Mouse (Mus musculus): ENCODE results near the gene Tbcd. TPM values are rescaled to one million over a fixed set of nuclear protein-coding genes. Genes with fewer than 3 reads are reported as not detected.

The Tbcd gene
- polyA plus RNA-seq, 1 experiment, result 111 TPM

DNA sequence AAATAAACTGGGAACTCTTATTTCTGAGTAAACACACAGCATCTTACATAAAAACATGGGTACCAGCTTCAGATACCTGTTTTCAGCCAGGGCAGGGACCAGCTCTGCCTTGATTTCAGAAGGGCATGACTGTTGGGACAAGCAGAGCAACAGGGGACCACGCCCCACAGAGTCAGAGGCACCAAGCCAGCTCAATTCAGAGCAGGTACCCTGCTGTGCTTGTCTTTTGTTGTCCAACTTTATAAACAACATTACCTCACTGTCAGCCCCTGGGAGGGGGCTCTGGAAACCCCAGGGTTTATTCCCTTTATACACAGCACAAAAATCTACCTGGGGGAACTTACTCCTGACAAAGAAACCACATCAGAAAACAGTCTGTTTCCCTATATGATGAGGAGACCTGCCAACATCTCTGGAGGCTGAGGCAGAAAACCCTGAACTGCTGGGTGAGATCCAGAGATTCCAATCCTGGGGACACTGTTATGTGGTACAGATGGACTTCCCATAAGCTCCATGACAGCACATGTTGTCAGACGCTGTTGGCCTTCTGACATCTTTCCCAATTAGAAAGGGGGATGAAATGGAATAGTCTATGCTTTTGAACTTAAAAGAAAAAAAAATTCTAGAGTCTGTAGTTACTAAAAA lies 189.9 kb downstream of the Tbcd start:
- no peak overlapping the region for H3K4me3 ChIP-seq
- TF ChIP-seq POLR2AphosphoS2 (IDR thresholded peaks at IDR 0.05; ENCODE audit: insufficient read length, low read depth), result no peak
- TF ChIP-seq E2F4 (IDR thresholded peaks at IDR 0.05; ENCODE audit: insufficient read depth), result no peak
- no peak for TF ChIP-seq TCF12 (IDR thresholded peaks at IDR 0.05; ENCODE audit: insufficient read depth, poor library complexity, severe bottlenecking)
- no peak for TF ChIP-seq POLR2A (IDR thresholded peaks at IDR 0.05; ENCODE audit: insufficient read length, low read depth)
- TF ChIP-seq MYOD1 (IDR thresholded peaks at IDR 0.05; ENCODE audit: control insufficient read depth in 1 of 3, insufficient read length in 2 of 3, low read depth in 2 of 3), result no peak
- TF ChIP-seq CEBPB (IDR thresholded peaks at IDR 0.05; ENCODE audit: insufficient read depth, poor library complexity, severe bottlenecking), result no peak
- H3K4me2 ChIP-seq (ENCODE audit: low read depth), result no peak overlapping the region
- H3K27me3 ChIP-seq (ENCODE audit: control insufficient read depth, insufficient read depth, insufficient read length), result no peaks in the 10 kb centered on the region
- H3K36me3 ChIP-seq (ENCODE audit: control insufficient read depth, insufficient read depth), result peaks cover 28% of the 10 kb centered on the region
- no peak overlapping the region for H3ac ChIP-seq (ENCODE audit: control insufficient read depth, insufficient read length)
- H3K79me2 ChIP-seq (ENCODE audit: control insufficient read depth, insufficient read depth), result no peaks in the 10 kb centered on the region

DNA sequence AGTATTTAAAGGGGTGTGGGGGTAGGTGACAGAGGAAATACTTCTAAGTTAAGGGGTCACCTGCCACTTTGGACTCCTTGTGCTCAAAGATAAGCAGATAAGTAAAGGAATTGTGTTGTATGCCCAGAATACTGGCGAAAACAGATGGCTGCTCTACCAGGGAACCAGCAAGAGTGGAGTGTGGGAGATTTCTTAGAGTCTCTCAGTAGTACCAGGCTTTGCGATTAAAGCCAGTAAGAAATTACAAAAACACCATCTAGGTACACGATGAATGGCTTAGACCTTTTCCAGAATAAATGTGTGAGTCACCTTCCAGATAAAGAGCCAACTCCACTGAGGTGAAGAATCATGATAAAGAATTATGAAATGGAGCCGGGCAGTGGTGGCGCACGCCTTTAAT lies 193.6 kb downstream of the Tbcd start:
- TF ChIP-seq REST (IDR thresholded peaks at IDR 0.05; ENCODE audit: insufficient read depth, insufficient read length) (no peak), CEBPB (IDR thresholded peaks at IDR 0.05; ENCODE audit: insufficient read depth, poor library complexity, severe bottlenecking) (no peak), USF1 (IDR thresholded peaks at IDR 0.05; ENCODE audit: low read depth) (no peak), POLR2AphosphoS2 (IDR thresholded peaks at IDR 0.05; ENCODE audit: insufficient read length, low read depth) (no peak), TCF3 (IDR thresholded peaks at IDR 0.05; ENCODE audit: insufficient read length, low read depth) (no peak), POLR2A (IDR thresholded peaks at IDR 0.05; ENCODE audit: insufficient read length, low read depth) (no peak), TCF12 (IDR thresholded peaks at IDR 0.05; ENCODE audit: insufficient read depth, poor library complexity, severe bottlenecking) (no peak), MAX (IDR thresholded peaks at IDR 0.05; ENCODE audit: low read depth) (no peak), MYOG (IDR thresholded peaks at IDR 0.05; ENCODE audit: control insufficient read depth in 1 of 3, insufficient read depth in 1 of 3, insufficient read length in 2 of 3, low read depth in 2 of 3) (no peak), E2F4 (IDR thresholded peaks at IDR 0.05; ENCODE audit: insufficient read depth) (no peak), MYOD1 (IDR thresholded peaks at IDR 0.05; ENCODE audit: control insufficient read depth in 1 of 3, insufficient read length in 2 of 3, low read depth in 2 of 3) (no peak), SRF (IDR thresholded peaks at IDR 0.05; ENCODE audit: control insufficient read depth, insufficient read length, low read depth) (no peak)
- Histone ChIP-seq H3K27me3 (ENCODE audit: control insufficient read depth, insufficient read depth, insufficient read length) (no peaks in the 10 kb centered on the region), H3K4me2 (ENCODE audit: low read depth) (no peak overlapping the region)

DNA sequence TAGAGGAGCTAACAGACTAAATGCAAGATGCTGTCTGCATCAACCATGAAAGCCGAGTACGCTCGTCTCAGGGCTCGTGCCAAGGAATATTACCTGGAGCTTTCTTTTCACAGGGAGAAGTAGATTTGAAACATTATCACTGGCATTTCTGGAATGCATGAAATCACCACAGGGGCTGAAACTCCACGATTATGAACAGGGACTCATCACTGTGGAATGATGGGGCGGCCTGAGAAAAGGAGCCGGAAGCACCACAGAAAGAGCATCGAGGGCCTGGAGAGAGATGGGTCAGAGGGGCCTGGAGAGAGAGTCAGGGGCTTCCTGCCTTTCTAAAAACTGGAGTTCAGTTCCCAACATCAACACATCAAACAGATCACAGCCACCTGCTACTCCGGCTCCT lies 195.6 kb downstream of the Tbcd start:
- TF ChIP-seq POLR2AphosphoS2 (IDR thresholded peaks at IDR 0.05; ENCODE audit: insufficient read length, low read depth) (no peak), REST (IDR thresholded peaks at IDR 0.05; ENCODE audit: insufficient read depth, insufficient read length) (no peak), CEBPB (IDR thresholded peaks at IDR 0.05; ENCODE audit: insufficient read depth, poor library complexity, severe bottlenecking) (no peak), SRF (IDR thresholded peaks at IDR 0.05; ENCODE audit: control insufficient read depth, insufficient read length, low read depth) (no peak), MAX (IDR thresholded peaks at IDR 0.05; ENCODE audit: low read depth) (no peak), TCF12 (IDR thresholded peaks at IDR 0.05; ENCODE audit: insufficient read depth, poor library complexity, severe bottlenecking) (no peak), MYOG (IDR thresholded peaks at IDR 0.05; ENCODE audit: control insufficient read depth in 1 of 3, insufficient read depth in 1 of 3, insufficient read length in 2 of 3, low read depth in 2 of 3) (no peak), POLR2A (IDR thresholded peaks at IDR 0.05; ENCODE audit: insufficient read length, low read depth) (no peak), TCF3 (IDR thresholded peaks at IDR 0.05; ENCODE audit: insufficient read length, low read depth) (no peak)
- peaks cover 3% of the 10 kb centered on the region for H3K36me3 ChIP-seq (ENCODE audit: control insufficient read depth, insufficient read depth)
- H3K4me2 ChIP-seq (ENCODE audit: low read depth), result peak overlapping the region; percentile 68
- H3K4me3 ChIP-seq, result no peak overlapping the region
- no peaks in the 10 kb centered on the region for H3K79me2 ChIP-seq (ENCODE audit: control insufficient read depth, insufficient read depth)
- no peaks in the 10 kb centered on the region for H3K27me3 ChIP-seq (ENCODE audit: control insufficient read depth, insufficient read depth, insufficient read length)
- H3ac ChIP-seq (ENCODE audit: control insufficient read depth, insufficient read length), result no peak overlapping the region

More for the DNA sequence above, 193.6 kb downstream of the Tbcd start:
- no peak overlapping the region for H3K4me3 ChIP-seq
- peaks cover 6% of the 10 kb centered on the region for H3K36me3 ChIP-seq (ENCODE audit: control insufficient read depth, insufficient read depth)
- no peak overlapping the region for H3ac ChIP-seq (ENCODE audit: control insufficient read depth, insufficient read length)
- H3K79me2 ChIP-seq (ENCODE audit: control insufficient read depth, insufficient read depth), result no peaks in the 10 kb centered on the region

- peaks cover 3% of the 10 kb centered on the region for H3K36me3 ChIP-seq (ENCODE audit: control insufficient read depth, insufficient read depth)
- H3ac ChIP-seq (ENCODE audit: control insufficient read depth, insufficient read length), result no peak overlapping the region
- no peaks in the 10 kb centered on the region for H3K79me2 ChIP-seq (ENCODE audit: control insufficient read depth, insufficient read depth)
- no peak for TF ChIP-seq REST (IDR thresholded peaks at IDR 0.05; ENCODE audit: insufficient read depth, insufficient read length)
- no peak for TF ChIP-seq MYOD1 (IDR thresholded peaks at IDR 0.05; ENCODE audit: control insufficient read depth in 1 of 3, insufficient read length in 2 of 3, low read depth in 2 of 3)
- no peak for TF ChIP-seq POLR2AphosphoS2 (IDR thresholded peaks at IDR 0.05; ENCODE audit: insufficient read length, low read depth)
- no peak for TF ChIP-seq POLR2A (IDR thresholded peaks at IDR 0.05; ENCODE audit: insufficient read length, low read depth)
- TF ChIP-seq USF1 (IDR thresholded peaks at IDR 0.05; ENCODE audit: low read depth), result no peak
- no peak for TF ChIP-seq E2F4 (IDR thresholded peaks at IDR 0.05; ENCODE audit: insufficient read depth)
- TF ChIP-seq MYOG (IDR thresholded peaks at IDR 0.05; ENCODE audit: control insufficient read depth in 1 of 3, insufficient read depth in 1 of 3, insufficient read length in 2 of 3, low read depth in 2 of 3), result no peak
- no peak for TF ChIP-seq CEBPB (IDR thresholded peaks at IDR 0.05; ENCODE audit: insufficient read depth, poor library complexity, severe bottlenecking)
- TF ChIP-seq SRF (IDR thresholded peaks at IDR 0.05; ENCODE audit: control insufficient read depth, insufficient read length, low read depth), result no peak
- H3K4me2 ChIP-seq (ENCODE audit: low read depth), result no peak overlapping the region
- H3K4me3 ChIP-seq, result no peak overlapping the region
- H3K27me3 ChIP-seq (ENCODE audit: control insufficient read depth, insufficient read depth, insufficient read length), result no peaks in the 10 kb centered on the region
Observed at GRCm38 (mm10) chr11:121648166-121648565, 196.4 kb downstream of the Tbcd start.

- Histone ChIP-seq H3K36me3 (ENCODE audit: control insufficient read depth, insufficient read depth) (no peaks in the 10 kb centered on the region), H3K27me3 (ENCODE audit: control insufficient read depth, insufficient read depth, insufficient read length) (no peaks in the 10 kb centered on the region), H3K4me2 (ENCODE audit: low read depth) (no peak overlapping the region), H3K79me2 (ENCODE audit: control insufficient read depth, insufficient read depth) (no peaks in the 10 kb centered on the region), H3ac (ENCODE audit: control insufficient read depth, insufficient read length) (no peak overlapping the region), H3K4me3 (no peak overlapping the region)
- no peak for TF ChIP-seq MAX (IDR thresholded peaks at IDR 0.05; ENCODE audit: low read depth)
- TF ChIP-seq POLR2A (IDR thresholded peaks at IDR 0.05; ENCODE audit: insufficient read length, low read depth), result no peak
- no peak for TF ChIP-seq TCF12 (IDR thresholded peaks at IDR 0.05; ENCODE audit: insufficient read depth, poor library complexity, severe bottlenecking)
- no peak for TF ChIP-seq TCF3 (IDR thresholded peaks at IDR 0.05; ENCODE audit: insufficient read length, low read depth)
- TF ChIP-seq USF1 (IDR thresholded peaks at IDR 0.05; ENCODE audit: low read depth), result no peak
- TF ChIP-seq CEBPB (IDR thresholded peaks at IDR 0.05; ENCODE audit: insufficient read depth, poor library complexity, severe bottlenecking), result no peak
- no peak for TF ChIP-seq MYOD1 (IDR thresholded peaks at IDR 0.05; ENCODE audit: control insufficient read depth in 1 of 3, insufficient read length in 2 of 3, low read depth in 2 of 3)
- TF ChIP-seq REST (IDR thresholded peaks at IDR 0.05; ENCODE audit: insufficient read depth, insufficient read length), result no peak
- no peak for TF ChIP-seq MYOG (IDR thresholded peaks at IDR 0.05; ENCODE audit: control insufficient read depth in 1 of 3, insufficient read depth in 1 of 3, insufficient read length in 2 of 3, low read depth in 2 of 3)
- no peak for TF ChIP-seq SRF (IDR thresholded peaks at IDR 0.05; ENCODE audit: control insufficient read depth, insufficient read length, low read depth)
- TF ChIP-seq POLR2AphosphoS2 (IDR thresholded peaks at IDR 0.05; ENCODE audit: insufficient read length, low read depth), result no peak
- TF ChIP-seq E2F4 (IDR thresholded peaks at IDR 0.05; ENCODE audit: insufficient read depth), result no peak
Observed at GRCm38 (mm10) chr11:121649900-121650299, 198.2 kb downstream of the Tbcd start.
